Mouse (Mus musculus): ENCODE measurements at regions not wholly inside any gene's neighbourhood (a gene's known extent, or its start where the extent isn't known, plus 50 kb on each side); places are given as distances from the start of the nearest gene placed in this dataset.

GRCm38 (mm10) chr15:59141621-59142020 is 252.5 kb downstream of the Gm49356 start:
- no peak for TF ChIP-seq POLR2A (IDR thresholded peaks at IDR 0.05; ENCODE audit: borderline replicate concordance, extremely low read depth, low read depth, low read length)
- no peak for TF ChIP-seq CTCF (IDR thresholded peaks at IDR 0.05; ENCODE audit: insufficient read depth, low read length)

Measured in lung, adult 2 months (tissue).